Mouse (Mus musculus) thymus, postnatal 0 days (tissue): ENCODE measurements around the gene Ptpn6. TPM values are rescaled to one million over a fixed set of nuclear protein-coding genes. Genes with fewer than 3 reads are reported as not detected.

Experiments
- DNase-seq: peaks from one replicate; pipeline ENCODE4 v3.0.0-alpha.2; 2015; ENCODE audit warnings: low spot score
- polyA plus RNA-seq: library from polyadenylated mRNA; unstranded; fragments of >200 nt; fragmentation: Nextera tagmentation; extraction: Ambion mirVana; gene quantifications from 2 replicates; pipeline ENCODE4 v1.2.1, GENCODE M21; 2015

The Ptpn6 gene
- polyA plus RNA-seq, 1 experiment from 2014 or later = 157 TPM

DNA sequence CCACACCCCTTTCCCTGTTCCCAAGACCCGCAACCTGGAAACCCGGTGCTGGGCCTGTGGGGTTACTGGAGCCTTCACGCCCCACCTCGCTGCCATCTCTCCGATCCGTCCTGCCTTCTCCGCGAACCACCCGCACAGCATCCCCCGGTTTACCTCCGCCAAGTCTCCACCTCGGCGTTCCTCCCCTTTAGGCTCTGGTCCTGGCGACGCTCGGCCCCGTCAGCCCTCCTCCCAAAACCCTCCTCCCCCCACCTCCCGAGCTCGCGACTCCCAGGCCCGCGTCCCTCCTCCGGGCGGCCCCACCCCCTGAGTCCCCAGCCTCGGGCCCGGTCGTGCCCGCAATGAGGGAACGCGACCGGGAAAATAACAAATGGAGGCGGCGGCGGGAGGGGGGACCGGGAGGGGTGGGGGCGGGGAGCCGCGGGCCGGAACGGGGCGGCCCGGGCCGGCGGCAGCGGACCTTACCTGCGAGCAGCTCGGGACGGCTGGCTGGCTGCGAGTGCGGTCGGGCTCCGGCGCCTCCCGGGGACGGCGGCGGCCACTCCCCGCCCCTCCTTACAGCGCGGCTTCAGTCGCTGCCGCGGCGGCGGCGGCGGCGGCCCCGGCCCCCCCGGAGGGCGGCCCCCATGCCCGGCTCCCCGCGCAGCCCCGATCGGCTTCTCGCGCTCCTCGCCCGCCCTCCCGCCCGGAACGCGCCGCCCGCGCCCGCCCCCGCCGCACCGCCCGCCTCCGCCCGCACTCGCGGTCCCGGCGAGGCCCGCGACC lies 17.5 kb upstream of the Ptpn6 start, which contains the start of the genes Gm45234 and Atn1:
TSS of gene Gm45234 (minus strand) at position 191 of the 765 bp plus-strand sequence.
TSS of gene Atn1 (minus strand) at position 694 of the 765 bp plus-strand sequence.
- no peak for DNase-seq

DNA sequence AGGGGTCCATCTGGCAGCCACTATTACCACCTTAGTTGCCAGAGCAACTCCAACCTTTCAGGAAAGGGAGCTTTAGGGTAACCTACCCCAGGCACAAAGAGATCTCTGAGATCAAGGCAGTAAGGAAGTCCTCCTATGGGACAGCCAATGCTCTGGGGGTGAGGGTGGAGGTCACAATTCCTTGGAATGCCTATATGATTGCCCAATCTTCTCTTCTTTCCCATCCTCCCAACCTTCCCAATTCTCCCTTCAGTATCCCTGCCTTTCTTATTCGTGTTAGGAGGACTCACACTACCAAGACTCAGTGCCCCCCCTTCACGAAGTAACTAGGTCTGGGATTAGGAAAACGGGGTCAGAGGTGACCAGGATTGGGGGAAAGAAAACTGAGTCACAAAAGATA lies 16.8 kb upstream of the Ptpn6 start:
- DNase-seq = no peak

- DNase-seq = no peak
These were observed 15.3 kb upstream of the Ptpn6 start for GRCm38 (mm10) chr6:124753861-124754260.

DNA sequence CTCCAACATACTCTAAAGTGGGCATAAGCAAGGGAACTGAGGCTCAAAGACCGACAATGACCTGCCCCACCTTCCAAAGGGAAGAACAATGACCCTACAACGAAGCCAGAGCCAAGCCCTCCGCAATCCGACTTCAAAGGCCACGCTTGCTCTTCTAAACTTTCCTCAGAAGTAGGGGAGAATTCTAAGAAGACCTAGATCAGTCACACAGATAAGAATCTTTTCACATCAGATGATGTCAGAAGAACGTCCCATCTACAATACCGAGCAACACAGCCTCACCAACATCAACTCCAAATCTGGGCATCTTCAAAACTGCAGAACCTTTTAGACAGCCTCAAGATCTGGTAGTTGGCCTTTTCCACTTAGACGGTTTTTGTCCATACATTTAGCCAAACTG lies 11.9 kb upstream of the Ptpn6 start:
- DNase-seq = peak; percentile 55

DNA sequence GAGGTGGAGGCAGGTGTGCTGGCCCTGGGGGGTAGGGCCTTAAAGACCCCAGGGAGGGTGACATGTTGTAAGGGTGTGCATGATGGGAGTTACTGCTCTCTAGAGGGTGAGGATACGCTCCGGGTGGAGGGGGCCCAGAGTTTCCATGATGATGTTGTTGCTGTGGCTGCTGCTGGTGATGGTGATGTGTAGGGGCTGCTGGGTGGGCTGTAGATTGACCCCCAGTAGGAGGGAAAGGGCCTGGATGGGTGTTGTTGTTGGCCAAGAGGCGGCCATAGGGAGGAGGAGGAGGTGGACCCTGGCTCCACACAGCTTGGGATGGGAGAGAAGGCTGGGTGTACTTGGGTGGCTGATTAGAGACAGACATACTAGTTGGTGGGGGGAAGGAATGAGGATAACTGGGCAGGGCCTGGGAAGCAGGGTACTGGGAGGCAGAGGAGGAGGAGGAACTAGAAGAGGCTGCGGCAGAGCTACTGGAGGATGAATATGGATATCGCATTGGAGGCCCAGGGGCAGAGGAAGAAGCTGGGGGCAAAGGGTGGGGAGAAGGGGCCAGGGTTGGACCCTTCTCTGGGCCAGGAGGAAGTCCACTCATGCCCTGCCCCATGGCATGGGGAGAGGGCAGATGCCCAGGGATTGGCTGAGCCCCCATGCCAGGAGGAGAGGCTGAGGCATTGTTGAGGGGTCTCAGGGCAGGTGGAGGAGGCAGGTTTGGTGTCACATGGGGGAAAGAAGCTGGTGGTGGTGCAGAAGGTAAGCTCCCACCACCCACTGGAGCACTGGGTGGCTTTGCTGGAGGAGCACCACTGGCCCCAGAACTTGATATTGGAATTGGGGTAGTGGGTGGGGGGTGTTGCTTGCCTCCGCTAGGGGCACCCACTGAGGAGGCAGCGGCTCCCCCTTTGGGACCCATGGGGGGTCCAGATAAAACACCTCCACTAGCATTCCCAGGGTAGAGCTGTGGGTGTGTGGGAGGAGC lies 8.4 kb upstream of the Ptpn6 start:
- DNase-seq = no peak

DNA sequence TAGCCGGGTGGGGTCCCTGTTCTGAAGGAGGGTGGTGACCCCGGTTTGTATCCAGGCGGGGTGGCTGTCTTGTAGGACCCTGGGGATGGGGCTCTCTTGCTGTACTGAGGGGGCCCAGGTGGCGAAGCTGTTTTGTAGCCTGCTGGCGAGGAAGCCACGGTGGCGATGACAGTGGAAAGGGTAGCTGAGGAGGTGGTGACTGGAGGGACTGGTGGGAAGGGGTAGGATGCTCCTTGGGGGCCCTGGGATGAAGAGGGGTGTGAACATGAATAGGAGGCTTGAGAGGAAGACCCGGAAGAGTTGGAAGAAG lies 7.7 kb upstream of the Ptpn6 start:
- DNase-seq = no peak

- peak; percentile 96 for DNase-seq
These were observed 7.2 kb upstream of the Ptpn6 start for GRCm38 (mm10) chr6:124745490-124746295.

DNA sequence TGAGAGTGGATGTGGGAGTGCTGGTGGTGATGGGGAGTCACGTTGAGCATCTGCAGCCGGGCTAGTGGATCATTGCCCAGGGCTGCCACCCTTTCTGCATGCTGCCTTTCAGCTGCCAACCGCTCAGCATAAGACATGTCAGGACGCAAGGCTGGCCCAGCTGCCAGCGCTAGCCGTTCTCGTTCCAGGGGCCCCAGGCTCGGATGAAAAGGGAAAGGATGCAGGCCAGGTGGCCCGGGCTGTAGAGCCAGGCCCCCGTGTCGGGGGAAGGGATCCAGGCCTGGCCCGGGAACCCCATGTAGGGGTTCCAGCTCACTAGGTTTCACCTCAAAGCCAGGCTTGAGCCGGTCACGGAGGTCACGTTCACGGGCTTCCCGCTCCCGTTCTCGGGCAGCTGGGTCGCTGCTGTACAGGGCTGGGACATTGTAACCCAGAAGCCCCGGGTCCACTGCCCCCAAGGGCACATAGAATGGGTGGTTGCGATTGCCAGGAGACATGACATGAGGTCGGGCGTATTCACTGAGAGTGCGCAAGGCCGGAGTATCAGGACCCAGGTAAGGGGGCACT lies 6.3 kb upstream of the Ptpn6 start:
- DNase-seq = no peak

DNA sequence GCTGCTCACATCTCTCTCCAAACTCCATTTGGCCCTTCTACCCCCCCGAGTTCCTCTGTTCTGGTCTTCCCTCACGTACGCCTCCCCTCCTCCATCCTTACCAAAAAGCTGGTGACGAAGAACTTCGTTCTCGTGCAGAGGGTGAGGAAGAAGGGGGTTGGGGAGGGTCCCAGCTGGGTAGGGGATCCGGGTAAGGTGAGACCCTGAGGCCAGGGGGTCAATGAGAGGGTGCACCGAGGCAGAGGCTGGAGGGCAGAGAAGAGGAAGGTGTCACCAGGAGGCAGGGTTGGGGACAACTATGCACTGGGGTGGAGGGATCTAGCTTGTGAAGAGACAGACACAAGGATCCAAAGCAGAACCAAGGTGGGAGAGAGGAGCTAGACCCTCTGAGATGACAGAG lies 5.1 kb upstream of the Ptpn6 start:
- DNase-seq = no peak

GRCm38 (mm10) chr6:124742839-124743514 lies 4.5 kb upstream of the Ptpn6 start:
- DNase-seq = no peak

- no peak for DNase-seq
These were observed 3.3 kb upstream of the Ptpn6 start for GRCm38 (mm10) chr6:124741842-124742241.

DNA sequence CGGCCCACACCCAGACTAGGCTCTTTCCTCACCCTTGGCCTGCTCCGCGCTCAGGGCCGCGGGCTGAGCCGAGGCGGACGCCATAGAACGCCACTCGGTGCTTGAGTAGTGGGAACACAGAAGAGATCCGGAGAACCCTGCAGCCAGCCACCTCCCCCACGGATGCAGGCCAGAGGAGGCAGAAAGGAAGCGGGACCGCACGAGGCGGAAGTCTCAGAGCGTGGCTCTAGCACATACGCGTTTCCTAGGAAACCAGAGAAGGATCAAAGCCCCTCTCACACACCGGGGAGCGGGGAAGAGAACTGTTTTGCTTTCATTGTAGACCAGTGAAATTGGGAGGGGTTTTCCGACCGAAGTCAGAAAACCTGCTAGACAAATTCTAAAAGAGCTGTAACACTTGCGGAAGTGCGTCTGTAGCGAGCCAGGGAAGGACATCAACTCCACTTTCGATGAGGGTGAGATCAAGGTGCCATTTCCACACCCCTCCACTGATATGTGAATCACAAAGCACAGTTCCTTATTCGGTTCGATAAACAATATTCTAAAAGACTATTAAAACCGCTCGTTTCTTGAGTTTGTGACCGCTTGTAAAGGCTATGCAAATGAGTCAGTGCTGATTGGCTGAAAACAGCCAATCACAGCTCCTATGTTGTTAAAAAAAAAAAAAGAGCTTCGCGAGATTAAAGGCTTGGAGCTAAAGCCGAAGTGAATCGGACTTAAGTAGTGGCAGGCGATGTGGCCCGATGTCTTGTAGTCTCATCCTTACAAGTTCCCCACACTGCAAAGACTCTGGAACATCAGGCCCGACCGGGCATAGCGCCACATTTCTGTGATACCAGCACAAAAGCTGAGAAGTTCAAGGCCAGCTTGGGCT lies 2.6 kb upstream of the Ptpn6 start, which contains the start of gene Grcc10:
TSS of gene Grcc10 (minus strand) at position 487 of the 874 bp plus-strand sequence.
- DNase-seq = peak; percentile 97

- DNase-seq = peak; percentile 74
These were observed 1.8 kb upstream of the Ptpn6 start for GRCm38 (mm10) chr6:124740211-124740887.

GRCm38 (mm10) chr6:124739231-124739796 lies 800 bp upstream of the Ptpn6 start:
- DNase-seq = no peak

DNA sequence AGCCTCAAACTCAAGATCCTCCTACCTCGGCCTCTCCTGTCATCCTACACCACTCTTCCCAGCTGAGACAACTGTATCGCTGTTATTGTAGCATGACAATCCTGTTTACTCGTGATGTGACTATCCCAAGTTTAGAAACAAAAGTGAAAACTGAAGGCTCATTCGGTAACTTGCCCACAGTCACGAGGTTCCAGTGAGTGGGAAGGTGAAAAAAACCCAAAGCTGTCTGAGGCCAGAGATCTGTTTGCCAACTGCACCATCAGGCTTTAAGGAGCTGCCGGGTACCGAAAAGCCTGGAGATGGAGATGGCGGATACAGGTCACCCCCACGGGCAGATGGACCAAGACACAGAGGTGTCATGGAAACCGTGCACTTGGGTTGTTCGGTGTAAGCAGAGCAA lies 1.5 kb downstream of the Ptpn6 start:
- DNase-seq = no peak

- no peak for DNase-seq
These were observed 4.1 kb downstream of the Ptpn6 start for GRCm38 (mm10) chr6:124734417-124734816.

DNA sequence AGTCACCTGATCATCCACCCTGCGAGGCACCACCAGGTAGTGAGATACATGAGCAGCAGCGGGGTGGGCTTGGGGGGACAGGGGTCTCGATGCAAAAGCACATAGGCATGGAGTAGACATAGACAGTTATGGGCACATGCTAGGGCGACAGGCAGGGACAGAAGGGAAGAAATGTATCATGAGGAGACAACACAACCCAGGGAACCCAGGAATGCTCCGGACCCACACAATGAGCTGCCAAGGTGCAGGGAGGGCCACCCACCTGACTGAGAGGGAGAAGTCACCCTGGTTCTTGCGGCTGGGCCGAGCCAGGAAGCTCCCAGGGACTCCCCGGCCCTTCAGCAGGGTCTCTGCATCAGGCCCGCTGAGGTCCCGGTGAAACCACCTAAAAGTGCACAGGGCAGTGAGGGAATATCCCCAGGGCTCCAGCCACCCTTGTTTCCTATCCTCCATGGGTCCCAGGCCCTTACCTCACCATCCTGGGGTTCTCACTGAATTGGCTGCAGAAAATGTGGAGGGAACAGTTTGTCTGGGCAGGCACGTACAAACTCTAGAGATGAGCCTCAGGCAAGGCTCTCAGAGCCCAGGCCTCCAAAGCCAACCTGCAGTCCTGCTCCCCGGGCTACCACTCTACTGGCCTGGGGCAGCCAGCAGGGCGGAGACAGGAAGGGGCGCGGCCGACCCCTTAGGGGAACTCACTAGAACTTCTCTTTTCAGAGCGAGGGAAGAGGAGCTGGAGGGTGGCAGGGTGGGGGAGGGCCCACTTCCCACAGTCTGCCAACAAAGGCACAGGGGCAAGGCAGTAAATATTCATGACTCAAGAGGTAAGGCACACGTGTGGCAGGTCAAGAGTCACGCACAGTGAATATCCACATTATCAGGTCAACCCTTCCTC lies 5.8 kb downstream of the Ptpn6 start:
- DNase-seq = peak; percentile 80
